Mouse (Mus musculus) erythroblast, adult 5-6 weeks (primary cell): ENCODE data around the gene Eif2b3. TPM values are rescaled to one million over a fixed set of nuclear protein-coding genes. Genes with fewer than 3 reads are reported as not detected.
A peak's percentile ranks its signal among the peaks of the same experiment; 100 is the strongest.

ENCODE experiments used
- ATAC-seq: replicated peaks from 2 replicates; pipeline ENCODE4 v1.8.0; 2016; ENCODE audit warnings: moderate number of reproducible peaks, mild to moderate bottlenecking, moderate TSS enrichment, inconsistent platforms; ENCODE audit not compliant: poor library complexity, low FRiP score, severe bottlenecking
- total RNA-seq, 2 experiments: library from RNA; stranded (forward) in 1 of 2; stranded (reverse) in 1 of 2; fragments of 150-400 nt in 1 of 2; fragments of 200-764, 138-1000 nt in 1 of 2; gene quantifications; 2 replicates each; pipeline versions ENCODE4 v1.2.3 to v1.2.4; 2015 to 2017; ENCODE audit warnings: low replicate concordance in 2 of 2

Gene Eif2b3
- total RNA-seq, 2 experiments from 2014 or later = 7.2 to 11.9 TPM

DNA sequence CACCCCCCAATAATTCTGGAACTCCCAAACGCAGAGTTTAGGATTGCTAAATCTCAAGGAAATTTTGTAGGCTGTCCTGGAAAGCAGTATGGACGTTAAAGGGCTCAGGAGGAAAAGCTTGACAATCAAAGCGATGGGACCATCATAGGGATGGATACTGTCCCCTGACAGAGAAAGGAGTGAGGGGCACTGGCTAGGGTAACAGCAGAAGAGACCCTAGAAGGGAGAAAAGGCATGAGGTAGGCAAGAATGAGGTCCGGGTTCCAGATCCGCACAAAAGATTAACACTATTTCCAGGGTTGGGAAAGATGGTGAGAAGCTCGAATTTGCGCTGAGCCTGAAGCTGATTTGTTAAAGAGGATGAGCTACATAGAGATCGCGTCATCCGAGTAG lies 100.8 kb downstream of the Eif2b3 start:
- ATAC-seq = no peak; the same call in 1 of the 2 replicates

GRCm38 (mm10) chr4:117120445-117121414 lies 101.5 kb downstream of the Eif2b3 start:
- ATAC-seq = peak; percentile 73

DNA sequence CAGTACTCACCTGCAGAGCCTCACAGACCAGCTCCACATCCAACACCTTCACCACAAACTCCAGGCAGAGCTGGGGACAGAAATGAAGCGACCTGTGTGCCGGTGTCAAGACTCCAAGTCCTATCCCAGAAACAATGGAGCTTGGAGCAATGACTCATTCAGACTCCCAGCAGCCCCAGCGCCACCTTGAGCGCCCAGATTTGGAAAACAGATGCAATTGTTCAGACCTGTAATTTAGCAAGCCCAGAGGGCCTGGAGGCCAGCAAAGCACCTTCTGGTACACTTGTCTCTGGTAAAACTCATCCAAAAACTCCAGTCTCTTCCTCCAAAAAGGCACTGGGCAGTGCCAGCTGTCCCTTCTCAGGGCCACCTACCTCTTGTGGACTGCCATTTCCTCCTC lies 103.0 kb downstream of the Eif2b3 start:
- ATAC-seq = no peak

DNA sequence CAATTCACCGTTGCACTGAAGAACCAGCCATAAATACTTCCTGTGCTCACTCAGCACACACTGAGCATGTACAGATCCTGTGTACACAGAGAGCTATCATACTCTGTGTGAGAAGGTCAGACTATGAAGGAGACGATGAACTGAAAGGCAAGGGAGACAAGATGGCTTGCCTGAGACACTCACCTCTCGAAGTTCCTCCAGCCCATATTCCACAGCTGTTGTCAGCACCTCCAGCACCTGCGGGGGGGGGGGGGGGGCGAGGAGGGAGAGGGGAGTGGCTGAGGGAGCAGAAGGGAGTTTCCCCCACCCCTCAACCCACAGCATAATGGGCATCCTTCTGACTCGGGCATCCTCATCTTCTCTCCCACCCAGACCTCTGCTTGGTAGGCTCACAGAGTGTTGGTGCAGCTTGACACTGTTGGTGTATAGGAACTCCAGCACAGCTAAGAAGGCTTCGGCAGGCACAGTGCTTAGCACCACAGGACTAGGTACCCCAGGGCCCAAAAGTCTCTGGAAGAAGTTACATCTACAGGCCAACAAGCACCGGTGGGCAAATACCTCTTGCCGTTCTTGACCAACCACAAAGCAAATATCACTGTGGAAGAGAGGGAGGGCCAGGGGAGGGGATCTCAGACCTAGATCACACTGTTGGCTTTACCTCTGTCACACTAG lies 104.5 kb downstream of the Eif2b3 start:
- ATAC-seq = no peak

DNA sequence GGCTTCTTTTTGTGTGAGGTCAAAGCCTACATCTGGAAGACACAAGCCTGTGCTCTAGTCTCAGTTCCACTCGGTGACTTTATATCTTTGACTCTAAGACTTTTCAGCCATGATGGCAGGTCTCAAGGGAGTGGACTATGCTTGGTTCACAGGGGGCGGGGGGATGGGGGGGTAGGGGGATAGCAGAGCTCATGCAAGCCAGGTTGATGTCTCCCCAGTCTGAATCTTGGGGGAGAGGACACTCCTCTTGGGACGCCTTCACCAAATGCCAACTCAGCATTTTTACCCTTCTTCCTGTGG lies 105.0 kb downstream of the Eif2b3 start:
- ATAC-seq = no peak

- no peak for ATAC-seq
These were observed 105.5 kb downstream of the Eif2b3 start for GRCm38 (mm10) chr4:117124518-117125347.

DNA sequence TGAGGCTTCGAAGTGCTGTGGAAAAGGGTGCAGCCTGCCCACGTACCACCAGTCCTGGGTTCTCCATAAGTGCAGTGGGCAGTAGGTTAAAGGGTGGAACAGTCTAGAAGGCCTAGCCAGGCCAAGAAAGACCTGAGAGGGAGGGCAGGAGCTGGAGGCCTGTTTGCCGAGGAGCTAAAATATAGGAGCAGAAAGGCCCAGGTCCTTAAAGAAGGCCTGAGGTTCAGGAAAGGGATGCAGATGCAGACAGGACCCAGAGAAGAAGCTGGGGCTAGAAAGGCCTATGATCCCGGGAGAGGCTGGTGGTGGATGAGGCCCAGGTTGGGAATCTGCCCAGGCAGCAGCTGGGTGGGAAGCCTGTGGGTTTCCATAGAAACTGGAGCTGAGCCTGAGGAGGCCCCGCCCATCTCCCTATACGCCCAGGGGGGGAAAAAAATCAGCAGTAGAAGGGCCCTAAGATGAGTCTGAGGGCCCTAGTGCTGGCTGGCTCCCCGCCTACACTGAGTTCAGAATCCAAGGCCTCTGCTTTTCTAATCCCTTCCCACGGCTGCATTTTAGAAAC lies 106.2 kb downstream of the Eif2b3 start, which contains the start of gene Btbd19:
Gene Btbd19, minus strand, starts transcription at position 378 of the 562 bp plus-strand sequence.
- ATAC-seq = no peak

- ATAC-seq = no peak
These were observed 106.9 kb downstream of the Eif2b3 start for GRCm38 (mm10) chr4:117125910-117126674.

DNA sequence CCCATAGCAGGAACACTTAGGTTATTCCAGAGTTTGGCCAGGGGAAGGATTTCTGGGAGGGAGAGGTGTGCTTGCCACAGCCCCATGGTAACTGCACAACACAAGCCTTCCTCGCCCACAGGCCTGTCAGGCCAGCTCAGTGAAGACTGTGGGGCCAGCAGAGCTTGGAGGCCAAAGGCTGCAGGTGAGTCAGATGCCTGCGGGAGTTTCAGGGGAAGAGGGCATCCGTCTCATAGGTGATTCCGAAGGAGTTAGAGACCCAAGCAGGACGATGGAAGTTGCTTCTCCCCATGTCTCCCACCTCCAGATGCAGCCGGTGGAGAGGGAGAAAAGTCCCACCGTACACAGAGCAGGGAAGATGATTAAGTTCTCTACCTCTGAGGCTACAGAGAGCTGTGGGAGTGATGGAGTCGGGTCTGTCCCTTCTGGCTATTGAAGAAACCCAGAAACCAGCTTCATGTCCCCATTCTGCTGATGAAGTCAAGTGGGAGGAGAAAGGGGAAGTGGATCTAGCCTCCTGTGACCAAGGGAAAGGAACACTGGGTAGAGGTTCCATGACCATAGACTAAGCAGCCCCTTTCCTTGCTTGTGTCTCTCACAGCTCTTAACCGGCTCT lies 107.6 kb downstream of the Eif2b3 start, which contains the start of gene Tctex1d4:
Gene Tctex1d4, plus strand, starts transcription at position 120 of the 616 bp plus-strand sequence.
- no peak for ATAC-seq

DNA sequence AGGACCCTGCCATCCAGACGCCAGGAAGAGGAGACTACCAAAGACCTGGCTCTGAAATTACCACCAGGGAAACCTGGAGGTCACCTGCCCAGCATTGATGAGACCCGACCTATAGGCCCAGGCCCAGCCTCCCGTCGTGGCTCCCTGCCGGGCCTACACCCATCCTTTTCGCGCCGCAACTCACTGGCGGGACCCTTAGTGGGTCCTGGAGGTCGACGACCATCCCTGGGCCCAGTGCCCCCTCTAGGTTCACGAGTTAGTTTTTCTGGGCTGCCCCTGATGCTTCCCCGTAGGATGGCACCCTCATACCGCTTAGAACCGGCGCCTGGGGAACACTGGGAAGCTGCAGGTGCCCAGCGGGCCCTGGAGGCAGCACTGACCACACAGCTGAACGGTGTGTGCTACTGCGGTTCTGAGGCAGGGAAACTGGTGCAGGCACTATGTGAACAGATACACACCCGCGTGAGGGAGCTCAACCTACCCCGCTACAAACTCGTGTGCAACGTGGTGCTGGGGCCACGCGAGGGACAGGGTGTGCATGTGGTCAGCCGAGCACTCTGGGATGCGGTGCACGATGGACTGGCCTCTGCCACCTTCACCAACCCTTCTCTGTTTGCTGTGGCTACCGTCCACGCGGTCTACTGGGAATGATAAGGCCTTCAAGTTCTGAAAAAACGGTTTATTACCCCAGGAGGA lies 108.9 kb downstream of the Eif2b3 start:
- no peak for ATAC-seq

- no peak for ATAC-seq
These were observed 111.6 kb downstream of the Eif2b3 start for GRCm38 (mm10) chr4:117130790-117131189.

GRCm38 (mm10) chr4:117131198-117131597 lies 112.0 kb downstream of the Eif2b3 start:
- ATAC-seq = no peak

GRCm38 (mm10) chr4:117131890-117132793 lies 112.9 kb downstream of the Eif2b3 start:
- ATAC-seq = no peak

GRCm38 (mm10) chr4:117132794-117133143 lies 113.6 kb downstream of the Eif2b3 start:
- ATAC-seq = no peak

DNA sequence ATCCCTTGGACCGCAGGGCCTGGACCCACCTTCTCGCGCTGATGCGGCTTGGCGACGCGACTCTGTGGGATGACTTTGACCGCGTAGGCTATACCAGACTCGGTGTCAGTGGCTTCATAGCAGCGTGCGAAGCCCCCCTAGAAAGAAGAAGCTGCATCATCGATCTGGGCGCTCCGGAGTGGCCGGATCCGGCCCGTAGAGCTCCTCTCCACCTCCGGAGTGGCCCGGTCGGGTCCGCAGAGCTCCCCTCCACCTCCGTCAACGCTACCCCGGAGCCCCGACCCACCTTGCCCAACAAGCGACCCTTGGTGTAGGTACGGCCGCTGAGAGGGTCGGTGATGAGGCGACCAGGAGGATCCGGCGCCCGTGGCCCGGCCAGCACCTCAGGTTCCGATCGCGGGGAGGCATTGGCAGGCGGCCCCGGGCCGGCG lies 114.2 kb downstream of the Eif2b3 start:
- no peak for ATAC-seq

- ATAC-seq = peak; percentile 94
These were observed 114.8 kb downstream of the Eif2b3 start, which contains the start of gene Plk3 for GRCm38 (mm10) chr4:117133817-117134600. TSS of gene Plk3 (minus strand) at chr4:117133963.
